Mouse (Mus musculus): Measurements from ENCODE around the gene Zpbp.

Gene Zpbp

GRCm38 (mm10) chr11:11461635-11462560 lies at the start of gene Zpbp, which contains the start of gene Spata48:
Gene Zpbp, minus strand, starts transcription at chr11:11462408.
Gene Spata48, plus strand, starts transcription at chr11:11462094.
- DNase-seq (ENCODE audit: low spot score) = peak; percentile 93

- no peak for DNase-seq (ENCODE audit: low spot score)
These were observed 47.2 kb upstream of the Zpbp start for GRCm38 (mm10) chr11:11509413-11509812.

- no peak for DNase-seq (ENCODE audit: low spot score)
These were observed 44.0 kb upstream of the Zpbp start for GRCm38 (mm10) chr11:11506187-11506586.

- peak; percentile 66 for DNase-seq (ENCODE audit: low spot score)
These were observed 37.7 kb upstream of the Zpbp start for GRCm38 (mm10) chr11:11499944-11500343.

- no peak for DNase-seq (ENCODE audit: low spot score)
These were observed 33.5 kb upstream of the Zpbp start for GRCm38 (mm10) chr11:11495697-11496096.

- DNase-seq (ENCODE audit: low spot score) = no peak
These were observed 29.8 kb upstream of the Zpbp start for GRCm38 (mm10) chr11:11492044-11492443.

GRCm38 (mm10) chr11:11484378-11484777 lies 22.2 kb upstream of the Zpbp start:
- peak; percentile 18 for DNase-seq (ENCODE audit: low spot score)

- DNase-seq (ENCODE audit: low spot score) = no peak
These were observed 6.7 kb upstream of the Zpbp start for GRCm38 (mm10) chr11:11468924-11469323.

- no peak for DNase-seq (ENCODE audit: low spot score)
These were observed 318 bp upstream of the Zpbp start for GRCm38 (mm10) chr11:11462561-11462890.

- DNase-seq (ENCODE audit: low spot score) = peak; percentile 35
These were observed 7.2 kb downstream of the Zpbp start for GRCm38 (mm10) chr11:11455037-11455436.

GRCm38 (mm10) chr11:11417356-11417755 lies 44.9 kb downstream of the Zpbp start:
- no peak for DNase-seq (ENCODE audit: low spot score)

- DNase-seq (ENCODE audit: low spot score) = no peak
These were observed 48.0 kb downstream of the Zpbp start for GRCm38 (mm10) chr11:11414188-11414587.

GRCm38 (mm10) chr11:11394686-11395085 lies 67.5 kb downstream of the Zpbp start:
- no peak for DNase-seq (ENCODE audit: low spot score)

- no peak for DNase-seq (ENCODE audit: low spot score)
These were observed 69.0 kb downstream of the Zpbp start for GRCm38 (mm10) chr11:11393164-11393563.

- DNase-seq (ENCODE audit: low spot score) = no peak
These were observed 90.9 kb downstream of the Zpbp start for GRCm38 (mm10) chr11:11371305-11371704.

GRCm38 (mm10) chr11:11283512-11283911 lies 178.7 kb downstream of the Zpbp start:
- no peak for DNase-seq (ENCODE audit: low spot score)

- no peak for DNase-seq (ENCODE audit: low spot score)
These were observed 182.1 kb downstream of the Zpbp start for GRCm38 (mm10) chr11:11280128-11280527.

- DNase-seq (ENCODE audit: low spot score) = no peak
These were observed 204.9 kb downstream of the Zpbp start for GRCm38 (mm10) chr11:11257348-11257747.

- DNase-seq (ENCODE audit: low spot score) = no peak
These were observed 219.4 kb downstream of the Zpbp start for GRCm38 (mm10) chr11:11242694-11243377.

- DNase-seq (ENCODE audit: low spot score) = peak; percentile 10
These were observed 222.9 kb downstream of the Zpbp start for GRCm38 (mm10) chr11:11239346-11239745.
